Mouse (Mus musculus) megakaryocyte progenitor cell, adult 5-6 weeks (primary cell): ENCODE measurements at regions not wholly inside any gene's neighbourhood (a gene's known extent, or its start where the extent isn't known, plus 50 kb on each side); places are given as distances from the start of the nearest gene placed in this dataset.

ENCODE experiments used
- ATAC-seq: replicated peaks from 2 replicates; pipeline ENCODE4 v1.8.0; 2016; ENCODE audit warnings: mild to moderate bottlenecking, moderate TSS enrichment, inconsistent platforms; ENCODE audit not compliant: poor library complexity

GRCm38 (mm10) chr17:85768341-85768740 is 80.3 kb upstream of the Six2 start:
- ATAC-seq: no peak

GRCm38 (mm10) chr17:85767201-85767862 is 79.3 kb upstream of the Six2 start:
- ATAC-seq: peak; percentile 69

GRCm38 (mm10) chr17:85766556-85766955 is 78.5 kb upstream of the Six2 start:
- ATAC-seq: no peak

GRCm38 (mm10) chr17:85758581-85759098 is 70.6 kb upstream of the Six2 start:
- no peak for ATAC-seq

- peak; percentile 27 for ATAC-seq
These were observed 69.6 kb upstream of the Six2 start for GRCm38 (mm10) chr17:85757647-85758046.

GRCm38 (mm10) chr17:85755557-85755956 is 67.5 kb upstream of the Six2 start:
- peak; percentile 92 for ATAC-seq

- no peak for ATAC-seq
These were observed 60.6 kb upstream of the Six2 start for GRCm38 (mm10) chr17:85748649-85749081.

- no peak for ATAC-seq
These were observed 60.0 kb upstream of the Six2 start for GRCm38 (mm10) chr17:85747976-85748648.
